Mouse (Mus musculus): Measurements from ENCODE around the gene Tgfb2. TPM values are rescaled to one million over a fixed set of nuclear protein-coding genes. Genes with fewer than 3 reads are reported as not detected.

Tgfb2 gene
- polyA plus RNA-seq, 1 experiment from 2014 or later = 45.8 TPM

GRCm38 (mm10) chr1:186630971-186631370 lies 74.8 kb downstream of the Tgfb2 start:
- Histone ChIP-seq H3K27ac (no peak overlapping the region), H3K36me3 (no peaks in the 10 kb centered on the region), H3K4me2 (replicated peaks) (no peak overlapping the region), H3K9me3 (replicated peaks) (no peaks in the 10 kb centered on the region), H3K4me1 (0 out of 2 replicates have a peak, but pooled peaks cover 3% of the 10 kb centered on the region), H3K27me3 (no peaks in the 10 kb centered on the region), H3K9ac (no peak overlapping the region), H3K4me3 (no peak overlapping the region)
- no peak for ATAC-seq (ENCODE audit: low FRiP score)
- 85% methylated on average over 5 of the region's 5 CpGs for WGBS

DNA sequence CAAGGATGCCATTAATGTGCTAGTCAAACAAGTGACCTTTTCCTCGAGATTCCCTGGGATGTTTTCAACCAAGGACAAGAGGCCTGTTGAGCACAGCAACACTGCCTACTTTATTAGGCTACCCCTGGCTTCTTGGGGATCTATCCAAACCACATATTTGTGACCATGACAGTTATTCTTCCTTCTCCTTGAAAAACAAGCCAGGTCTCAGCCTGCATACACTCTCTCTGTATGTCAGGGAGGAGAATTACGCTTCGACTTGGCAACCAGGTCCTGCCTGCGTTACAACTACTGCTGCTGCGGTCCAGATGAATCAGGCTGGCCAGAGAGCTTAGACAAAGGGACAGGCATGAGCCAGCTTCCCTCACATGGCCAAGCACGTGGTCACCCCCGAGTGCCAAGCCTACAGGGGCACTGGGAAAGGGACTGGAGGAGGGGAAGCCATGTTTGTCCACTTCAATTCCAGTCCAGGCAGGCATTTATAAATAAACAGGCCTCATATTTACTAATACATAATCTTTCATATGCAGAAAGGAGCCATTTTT lies 78.3 kb downstream of the Tgfb2 start:
- Histone ChIP-seq H3K4me2 (replicated peaks) (no peak overlapping the region), H3K9me3 (replicated peaks) (no peaks in the 10 kb centered on the region), H3K27me3 (no peaks in the 10 kb centered on the region), H3K9ac (no peak overlapping the region), H3K27ac (no peak overlapping the region), H3K4me3 (no peak overlapping the region), H3K4me1 (no peaks in the 10 kb centered on the region), H3K36me3 (no peaks in the 10 kb centered on the region)
- WGBS = 92% methylated on average over 7 of the region's 7 CpGs
- no peak for ATAC-seq (ENCODE audit: low FRiP score)

DNA sequence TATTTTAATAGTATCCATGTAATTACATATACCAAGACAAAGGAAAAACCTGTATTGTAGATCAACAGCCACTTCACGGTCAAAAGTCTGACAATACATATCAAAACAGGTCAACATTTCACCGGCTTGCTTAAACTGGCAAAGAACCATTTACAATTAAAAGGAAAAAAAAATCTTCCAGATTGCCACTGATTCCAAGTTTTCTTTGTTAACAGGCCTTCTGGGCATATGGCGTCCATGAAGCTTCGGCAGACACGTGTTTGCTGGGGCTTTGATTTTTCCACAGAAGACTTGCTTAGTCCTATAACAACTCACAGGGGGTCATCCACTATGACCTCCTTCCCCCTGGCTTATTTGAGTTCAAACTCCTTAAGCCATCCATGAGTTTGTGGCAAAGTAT lies 81.3 kb downstream of the Tgfb2 start:
- no peak overlapping the region for H3K27ac ChIP-seq
- no peak overlapping the region for H3K4me2 ChIP-seq (replicated peaks)
- no peak overlapping the region for H3K4me3 ChIP-seq
- no peaks in the 10 kb centered on the region for H3K4me1 ChIP-seq
- 83% methylated on average over 5 of the region's 5 CpGs for WGBS
- no peak overlapping the region for H3K9ac ChIP-seq
- no peaks in the 10 kb centered on the region for H3K27me3 ChIP-seq
- ATAC-seq (ENCODE audit: low FRiP score) = no peak
- no peaks in the 10 kb centered on the region for H3K36me3 ChIP-seq
- H3K9me3 ChIP-seq (replicated peaks) = no peaks in the 10 kb centered on the region

GRCm38 (mm10) chr1:186621812-186622211 lies 84.0 kb downstream of the Tgfb2 start:
- Histone ChIP-seq H3K27ac (no peak overlapping the region), H3K9me3 (replicated peaks) (no peaks in the 10 kb centered on the region), H3K9ac (no peak overlapping the region), H3K4me2 (replicated peaks) (no peak overlapping the region), H3K4me1 (no peaks in the 10 kb centered on the region), H3K27me3 (no peaks in the 10 kb centered on the region), H3K4me3 (no peak overlapping the region), H3K36me3 (no peaks in the 10 kb centered on the region)
- 95% methylated on average over 3 of the region's 3 CpGs for WGBS
- no peak for ATAC-seq (ENCODE audit: low FRiP score)

DNA sequence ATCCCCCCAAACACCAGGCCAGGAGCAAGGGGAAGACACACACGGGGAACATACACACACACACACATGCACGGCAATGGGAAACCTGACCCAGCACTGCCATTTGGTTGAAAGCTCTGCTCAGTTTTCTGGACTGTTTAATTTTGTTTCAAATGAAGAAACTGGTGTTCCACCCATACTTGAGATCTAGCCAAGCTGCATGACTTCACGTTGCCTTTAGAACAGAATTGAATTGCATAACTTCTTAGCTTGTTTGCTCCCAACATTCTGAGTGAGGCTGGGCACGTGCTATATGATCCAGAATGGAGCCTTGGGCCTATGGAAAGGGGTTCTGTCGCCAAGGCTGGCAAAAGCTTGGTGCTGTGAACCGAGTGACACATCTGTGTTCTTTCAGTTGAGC lies 87.5 kb downstream of the Tgfb2 start:
- H3K9ac ChIP-seq = no peak overlapping the region
- H3K4me2 ChIP-seq (replicated peaks) = no peak overlapping the region
- H3K27me3 ChIP-seq = no peaks in the 10 kb centered on the region
- H3K4me1 ChIP-seq = no peaks in the 10 kb centered on the region
- H3K4me3 ChIP-seq = no peak overlapping the region
- no peak for ATAC-seq (ENCODE audit: low FRiP score)
- 81% methylated on average over 6 of the region's 6 CpGs for WGBS
- no peaks in the 10 kb centered on the region for H3K9me3 ChIP-seq (replicated peaks)
- H3K27ac ChIP-seq = no peak overlapping the region
- no peaks in the 10 kb centered on the region for H3K36me3 ChIP-seq

- H3K9me3 ChIP-seq (replicated peaks) = no peaks in the 10 kb centered on the region
- H3K27me3 ChIP-seq = no peaks in the 10 kb centered on the region
- H3K4me3 ChIP-seq = no peak overlapping the region
- no peak overlapping the region for H3K27ac ChIP-seq
- H3K36me3 ChIP-seq = no peaks in the 10 kb centered on the region
- H3K4me1 ChIP-seq = peaks cover 12% of the 10 kb centered on the region
- no peak overlapping the region for H3K4me2 ChIP-seq (replicated peaks)
- no peak overlapping the region for H3K9ac ChIP-seq
- 86% methylated on average over 2 of the region's 2 CpGs for WGBS
- ATAC-seq (ENCODE audit: low FRiP score) = no peak
Observed at GRCm38 (mm10) chr1:186611371-186611770, 94.4 kb downstream of the Tgfb2 start.

DNA sequence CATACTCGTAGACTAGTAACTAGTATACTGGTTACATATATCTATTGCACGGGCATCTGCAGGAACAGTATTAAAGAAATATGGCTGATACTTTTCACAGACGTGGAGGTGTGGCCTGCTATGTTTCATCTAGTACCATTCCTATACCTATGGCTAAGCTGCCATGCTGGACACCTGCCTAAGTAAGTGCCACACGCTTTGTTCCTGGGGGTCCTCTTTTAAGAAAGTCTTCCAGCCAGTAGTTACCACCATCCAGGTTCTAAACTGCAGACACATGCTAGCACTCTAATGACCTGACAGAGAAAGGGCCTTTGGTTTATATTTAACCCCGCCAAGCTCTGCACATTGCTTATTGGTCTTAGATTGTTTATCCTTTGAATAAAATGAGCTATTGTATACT lies 95.3 kb downstream of the Tgfb2 start:
- Histone ChIP-seq H3K27ac (no peak overlapping the region; the same call in 1 of the 2 replicates), H3K9ac (no peak overlapping the region), H3K36me3 (no peaks in the 10 kb centered on the region), H3K9me3 (replicated peaks) (no peaks in the 10 kb centered on the region), H3K27me3 (no peaks in the 10 kb centered on the region), H3K4me3 (no peak overlapping the region), H3K4me1 (peaks cover 12% of the 10 kb centered on the region), H3K4me2 (replicated peaks) (no peak overlapping the region)
- 89% methylated on average over 5 of the region's 5 CpGs for WGBS
- ATAC-seq (ENCODE audit: low FRiP score) = no peak

- WGBS = 13% methylated on average over 9 of the region's 10 CpGs
- peak; percentile 78 for ATAC-seq (ENCODE audit: low FRiP score)
- H3K4me3 ChIP-seq = no peak overlapping the region
- no peaks in the 10 kb centered on the region for H3K27me3 ChIP-seq
- 0 out of 2 replicates have a peak overlapping the region, but pooled peaks have one; percentile 13 for H3K9ac ChIP-seq
- peak overlapping the region; percentile 43 for H3K4me2 ChIP-seq (replicated peaks)
- peaks cover 12% of the 10 kb centered on the region for H3K4me1 ChIP-seq
- no peaks in the 10 kb centered on the region for H3K36me3 ChIP-seq
- no peaks in the 10 kb centered on the region for H3K9me3 ChIP-seq (replicated peaks)
- peak overlapping the region; percentile 52 for H3K27ac ChIP-seq
Observed at GRCm38 (mm10) chr1:186609793-186610233, 96.0 kb downstream of the Tgfb2 start.

GRCm38 (mm10) chr1:186608116-186608515 lies 97.7 kb downstream of the Tgfb2 start:
- H3K27ac ChIP-seq = no peak overlapping the region
- no peak overlapping the region for H3K4me2 ChIP-seq (replicated peaks)
- no peak for ATAC-seq (ENCODE audit: low FRiP score)
- H3K9me3 ChIP-seq (replicated peaks) = no peaks in the 10 kb centered on the region
- 89% methylated on average over 3 of the region's 3 CpGs for WGBS
- H3K4me1 ChIP-seq = peaks cover 12% of the 10 kb centered on the region
- H3K27me3 ChIP-seq = no peaks in the 10 kb centered on the region
- no peak overlapping the region for H3K4me3 ChIP-seq
- H3K36me3 ChIP-seq = no peaks in the 10 kb centered on the region
- H3K9ac ChIP-seq = no peak overlapping the region

DNA sequence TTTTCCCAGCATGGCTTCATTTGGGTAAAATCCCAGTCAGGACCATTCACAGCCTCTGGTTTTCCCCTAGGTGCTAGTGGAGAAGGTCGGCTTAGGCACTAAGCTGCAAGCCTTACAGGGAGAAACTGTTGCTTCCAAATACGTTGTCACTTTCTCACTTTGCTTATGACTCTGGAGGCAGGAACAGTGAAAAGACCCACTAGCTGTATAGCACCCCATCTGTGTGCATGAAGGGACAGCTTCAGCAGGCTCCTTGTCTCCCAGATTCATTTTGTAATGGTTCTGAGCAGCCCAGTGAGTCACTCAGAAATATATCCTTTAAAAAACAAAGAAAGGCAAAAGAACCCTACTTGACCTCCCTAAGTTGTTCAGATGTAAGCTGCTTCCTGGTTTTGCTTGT lies 100.2 kb downstream of the Tgfb2 start:
- WGBS = 75% methylated on average over 2 of the region's 2 CpGs
- H3K4me1 ChIP-seq = peaks cover 18% of the 10 kb centered on the region
- H3K4me3 ChIP-seq = no peak overlapping the region
- ATAC-seq (ENCODE audit: low FRiP score) = no peak
- no peaks in the 10 kb centered on the region for H3K9me3 ChIP-seq (replicated peaks)
- no peak overlapping the region for H3K27ac ChIP-seq
- no peak overlapping the region for H3K4me2 ChIP-seq (replicated peaks)
- no peaks in the 10 kb centered on the region for H3K27me3 ChIP-seq
- H3K36me3 ChIP-seq = no peaks in the 10 kb centered on the region
- H3K9ac ChIP-seq = no peak overlapping the region

DNA sequence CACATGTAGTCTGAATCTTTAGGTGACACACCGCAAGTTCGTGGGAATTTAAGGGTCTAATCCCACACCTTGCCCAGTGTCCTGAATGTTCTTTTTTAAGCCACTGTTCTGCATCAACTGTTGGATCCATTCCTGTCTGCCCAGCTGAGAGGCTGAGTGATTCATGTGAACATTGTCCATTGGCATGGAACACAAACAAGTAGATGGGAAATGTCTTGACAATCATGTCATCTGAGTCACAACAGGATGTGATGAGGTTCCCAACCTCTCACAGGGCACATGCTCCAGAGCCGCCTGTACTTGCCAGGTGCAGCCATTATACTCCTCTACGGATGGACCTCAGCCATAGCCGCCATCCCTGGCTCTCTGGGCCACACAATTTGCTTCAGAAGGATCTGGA lies 101.7 kb downstream of the Tgfb2 start:
- H3K27ac ChIP-seq = no peak overlapping the region
- no peak overlapping the region for H3K9ac ChIP-seq
- H3K4me2 ChIP-seq (replicated peaks) = no peak overlapping the region
- no peaks in the 10 kb centered on the region for H3K27me3 ChIP-seq
- H3K36me3 ChIP-seq = no peaks in the 10 kb centered on the region
- no peak overlapping the region for H3K4me3 ChIP-seq
- H3K9me3 ChIP-seq (replicated peaks) = no peaks in the 10 kb centered on the region
- ATAC-seq (ENCODE audit: low FRiP score) = no peak
- peaks cover 6% of the 10 kb centered on the region for H3K4me1 ChIP-seq
- 92% methylated on average over 5 of the region's 5 CpGs for WGBS

DNA sequence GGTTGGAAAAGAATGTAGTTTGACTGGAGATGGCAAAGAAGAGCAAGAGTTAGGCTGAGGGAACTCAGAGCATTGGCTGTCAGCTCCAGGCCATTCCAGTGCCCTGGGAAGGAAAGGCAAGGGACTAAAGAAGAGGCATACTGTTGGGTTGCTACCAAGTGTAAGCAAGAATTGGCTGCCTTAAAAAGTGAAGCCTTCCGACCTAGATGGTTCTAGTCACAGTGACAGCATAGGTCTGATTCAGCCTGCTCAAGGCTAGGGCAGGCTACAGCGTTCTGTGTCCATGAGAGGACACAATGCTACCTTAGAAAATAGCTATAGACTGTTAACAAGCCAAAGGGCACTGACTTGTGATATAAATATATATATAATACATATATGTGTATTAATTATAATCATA lies 117.6 kb downstream of the Tgfb2 start:
- no peaks in the 10 kb centered on the region for H3K36me3 ChIP-seq
- no peak overlapping the region for H3K9ac ChIP-seq
- 88% methylated on average over 2 of the region's 2 CpGs for WGBS
- H3K4me1 ChIP-seq = no peaks in the 10 kb centered on the region
- no peak overlapping the region for H3K4me2 ChIP-seq (replicated peaks)
- H3K4me3 ChIP-seq = no peak overlapping the region
- H3K9me3 ChIP-seq (replicated peaks) = no peaks in the 10 kb centered on the region
- H3K27me3 ChIP-seq = no peaks in the 10 kb centered on the region
- no peak for ATAC-seq (ENCODE audit: low FRiP score)
- H3K27ac ChIP-seq = no peak overlapping the region

DNA sequence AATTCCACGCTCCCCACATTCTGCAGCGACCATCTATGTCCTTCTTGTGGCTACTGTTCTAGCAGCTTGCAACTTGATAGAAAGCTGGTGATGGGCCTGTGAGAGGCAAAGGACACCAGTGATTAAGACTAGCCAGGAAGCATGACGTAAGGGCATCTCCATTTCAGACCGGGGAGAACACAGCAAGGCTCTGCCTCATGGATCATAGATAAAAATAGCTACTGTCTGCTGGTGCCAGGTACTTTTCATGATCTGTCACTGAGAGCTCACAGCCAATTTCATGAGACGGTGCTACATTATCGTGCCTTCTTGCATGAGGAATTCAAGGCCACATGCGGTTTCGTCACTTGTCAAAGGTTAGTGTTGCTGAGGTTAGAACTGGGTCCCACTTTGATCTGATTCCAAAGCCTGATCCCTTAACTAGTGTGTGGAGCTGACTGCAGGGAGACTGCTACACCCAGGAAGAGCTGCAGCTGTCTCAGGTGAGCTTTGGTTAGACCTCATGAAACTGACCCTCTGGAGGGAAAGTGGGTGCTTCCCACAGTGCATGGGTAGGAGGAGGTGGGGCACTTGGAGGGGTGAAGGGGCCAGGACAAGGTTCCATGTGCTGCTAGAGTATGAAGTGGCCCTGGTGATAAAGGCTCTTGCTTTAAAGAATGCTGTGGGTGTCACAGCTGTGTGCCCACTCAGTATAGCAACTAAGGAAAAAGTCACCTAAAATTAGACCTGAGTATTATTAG lies 118.6 kb downstream of the Tgfb2 start:
- Histone ChIP-seq H3K4me2 (replicated peaks) (no peak overlapping the region), H3K27me3 (no peaks in the 10 kb centered on the region), H3K4me1 (no peaks in the 10 kb centered on the region), H3K4me3 (no peak overlapping the region), H3K27ac (no peak overlapping the region), H3K9me3 (replicated peaks) (no peaks in the 10 kb centered on the region), H3K36me3 (no peaks in the 10 kb centered on the region), H3K9ac (no peak overlapping the region)
- WGBS = 87% methylated on average over 8 of the region's 8 CpGs
- ATAC-seq (ENCODE audit: low FRiP score) = no peak
